8 mouse cellular contexts compared by ENCODE assay signal in the genomic region with DNA sequence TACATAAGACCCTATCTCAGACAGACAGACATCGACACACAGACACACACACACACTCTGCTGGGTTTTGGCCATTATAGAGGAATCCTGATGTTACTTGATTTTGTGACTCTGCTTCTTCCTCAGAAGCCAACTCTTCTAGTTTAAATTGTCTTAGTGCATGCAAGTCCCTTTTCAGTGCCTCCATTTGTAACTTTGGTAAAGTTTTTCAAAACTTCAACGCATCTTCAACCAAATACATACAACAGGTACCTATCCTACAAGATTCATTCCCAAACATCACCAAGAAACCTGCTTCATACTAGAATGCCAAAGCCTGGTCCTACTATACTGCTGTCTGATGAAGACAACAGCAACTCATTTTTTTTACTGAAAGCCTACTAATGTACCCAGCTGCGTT. TPM values are rescaled to one million over a fixed set of nuclear protein-coding genes. Genes with fewer than 3 reads are reported as not detected.
DNase-seq lines count a peak whose midpoint lies in the region; ATAC-seq and TF ChIP-seq lines count a peak whose summit lies in the region.
"Had no signal": no experiment of that assay in that cellular context is flagged by ENCODE, and none has a peak within 500 bp of the region (broad histone marks: within the 10 kb centered on the region; RNA-seq: fewer than 3 reads in every experiment).

No protein-coding gene starts in this region.

- H3K9me3 ChIP-seq in lung, embryonic 14.5 days (ENCODE audit: low read depth, low read length), result no peaks in the 10 kb centered on the region
- H3K9me3 ChIP-seq in forebrain, embryonic 10.5 days, result no peaks in the 10 kb centered on the region
- no peaks in the 10 kb centered on the region for H3K9me3 ChIP-seq in limb, embryonic 13.5 days
- no peaks in the 10 kb centered on the region for H3K9me3 ChIP-seq in stomach, embryonic 15.5 days

- no peak for DNase-seq in lung, embryonic 14.5 days
- no peak for DNase-seq in lung, postnatal 25 days (ENCODE audit: low spot score)
- no peak for DNase-seq in forebrain, embryonic 10.5 days (ENCODE audit: extremely low spot score, low spot score)
- DNase-seq in urinary bladder, postnatal 14 days (ENCODE audit: low spot score), result no peak
- no peak for DNase-seq in ovary, postnatal 36 days (ENCODE audit: low spot score)
- DNase-seq: gastrocnemius, postnatal 14 days had no signal

- H3K9ac ChIP-seq in lung, embryonic 14.5 days, result peak overlapping the region; percentile 91
- H3K9ac ChIP-seq in limb, embryonic 13.5 days, result peak overlapping the region; percentile 90
- peak overlapping the region; percentile 78; the same call in 1 of the 2 replicates for H3K9ac ChIP-seq in stomach, embryonic 15.5 days

- H3K4me1 ChIP-seq in lung, embryonic 14.5 days (ENCODE audit: insufficient read depth), result peaks cover 13% of the 10 kb centered on the region
- H3K4me1 ChIP-seq in forebrain, embryonic 10.5 days, result peaks cover 28% of the 10 kb centered on the region
- peaks cover 24% of the 10 kb centered on the region for H3K4me1 ChIP-seq in limb, embryonic 13.5 days
- peaks cover 16% of the 10 kb centered on the region for H3K4me1 ChIP-seq in stomach, embryonic 15.5 days

- H3K4me3 ChIP-seq in lung, embryonic 14.5 days (ENCODE audit: low read depth, low read length), result peak overlapping the region; percentile 92
- H3K4me3 ChIP-seq in forebrain, embryonic 10.5 days, result peak overlapping the region; percentile 97
- H3K4me3 ChIP-seq in limb, embryonic 13.5 days, result peak overlapping the region; percentile 69
- H3K4me3 ChIP-seq in stomach, embryonic 15.5 days (replicated peaks), result peak overlapping the region; percentile 89

- peaks cover 17% of the 10 kb centered on the region; the same call in 1 of the 2 replicates for H3K36me3 ChIP-seq in lung, embryonic 14.5 days (ENCODE audit: insufficient read depth)
- peaks cover 20% of the 10 kb centered on the region for H3K36me3 ChIP-seq in forebrain, embryonic 10.5 days (replicated peaks)
- H3K36me3 ChIP-seq in limb, embryonic 13.5 days, result peaks cover 17% of the 10 kb centered on the region
- peaks cover 7% of the 10 kb centered on the region; the same call in 1 of the 2 replicates for H3K36me3 ChIP-seq in stomach, embryonic 15.5 days

- 62% methylated on average over 3 of the region's 3 CpGs for WGBS in lung, embryonic 14.5 days
- WGBS in forebrain, embryonic 10.5 days, result 86% methylated on average over 3 of the region's 3 CpGs
- 74% methylated on average over 3 of the region's 3 CpGs for WGBS in limb, embryonic 13.5 days
- WGBS in stomach, embryonic 15.5 days, result 71% methylated on average over 3 of the region's 3 CpGs

- no peak for TF ChIP-seq CTCF in lung, embryonic 14.5 days (IDR thresholded peaks at IDR 0.05; ENCODE audit: low read depth)

- no peak overlapping the region for H3K27ac ChIP-seq in lung, embryonic 14.5 days (ENCODE audit: low read depth)
- no peak overlapping the region for H3K27ac ChIP-seq in forebrain, embryonic 10.5 days
- H3K27ac ChIP-seq in limb, embryonic 13.5 days, result no peak overlapping the region
- H3K27ac ChIP-seq in stomach, embryonic 15.5 days, result no peak overlapping the region

- H3K4me2 ChIP-seq in lung, embryonic 14.5 days, result peak overlapping the region; percentile 95
- peak overlapping the region; percentile 84 for H3K4me2 ChIP-seq in limb, embryonic 13.5 days (replicated peaks)
- H3K4me2 ChIP-seq in stomach, embryonic 15.5 days, result peak overlapping the region; percentile 86

- ATAC-seq in lung, embryonic 14.5 days (ENCODE audit: insufficient read depth), result no peak
- ATAC-seq in limb, embryonic 13.5 days (ENCODE audit: low FRiP score, low read depth), result no peak
- no peak for ATAC-seq in stomach, embryonic 15.5 days (ENCODE audit: insufficient read depth, low FRiP score, low read depth)

- no peaks in the 10 kb centered on the region for H3K27me3 ChIP-seq in lung, embryonic 14.5 days (ENCODE audit: insufficient read depth, low read length)
- no peaks in the 10 kb centered on the region for H3K27me3 ChIP-seq in forebrain, embryonic 10.5 days (ENCODE audit: poor library complexity, severe bottlenecking)
- no peaks in the 10 kb centered on the region for H3K27me3 ChIP-seq in limb, embryonic 13.5 days
- no peaks in the 10 kb centered on the region for H3K27me3 ChIP-seq in stomach, embryonic 15.5 days (replicated peaks)

RNA-seq across cellular contexts. Expression of a gene that starts 1.5 kb away (rescaled TPM):
- polyA plus RNA-seq in lung, embryonic 14.5 days (2014; fragmentation: Nextera tagmentation; extraction: Ambion mirVana), result 63.8 and 68.1 TPM in 2 replicates
- 70.3 and 72.1 TPM in 2 replicates for polyA plus RNA-seq in forebrain, embryonic 10.5 days (2016; fragmentation: Nextera tagmentation; extraction: Ambion mirVana)
- 78.8 and 82.5 TPM in 2 replicates for polyA plus RNA-seq in limb, embryonic 13.5 days (2015; fragmentation: Nextera tagmentation; extraction: Ambion mirVana)
- polyA plus RNA-seq in stomach, embryonic 15.5 days (2015; fragmentation: Nextera tagmentation; extraction: Ambion mirVana), result 55.7 and 59.0 TPM in 2 replicates

RNA-seq across cellular contexts. Expression of a gene that starts 43.2 kb away (rescaled TPM):
- polyA plus RNA-seq in lung, embryonic 14.5 days (2014; fragmentation: Nextera tagmentation; extraction: Ambion mirVana), result 0.43 and 0.61 TPM in 2 replicates
- 0.48 and 0.50 TPM in 2 replicates for polyA plus RNA-seq in forebrain, embryonic 10.5 days (2016; fragmentation: Nextera tagmentation; extraction: Ambion mirVana)
- polyA plus RNA-seq in limb, embryonic 13.5 days (2015; fragmentation: Nextera tagmentation; extraction: Ambion mirVana), result 0.70 and 0.98 TPM in 2 replicates
- polyA plus RNA-seq in stomach, embryonic 15.5 days (2015; fragmentation: Nextera tagmentation; extraction: Ambion mirVana), result 0.15 and 0.30 TPM in 2 replicates
